Mouse (Mus musculus) heart, postnatal 0 days (tissue): ENCODE data around the gene Hif3a. TPM values are rescaled to one million over a fixed set of nuclear protein-coding genes. Genes with fewer than 3 reads are reported as not detected.
"Not testable (repeated sequence)": the region's sequence is repeated elsewhere in the genome, so short reads cannot be mapped to it uniquely, and the experiment has no call there.

Experiments
- ATAC-seq: fragments of 200-750 bp; cut with Nextera tagmentation; 2 replicates; pipeline ENCODE4 v1.8.0; 2017; ENCODE audit warnings: low read depth, moderate number of reproducible peaks, moderate library complexity; ENCODE audit not compliant: insufficient read depth
- DNase-seq: peaks from one replicate; pipeline ENCODE4 v3.0.0-alpha.2; 2016; ENCODE audit warnings: low spot score
- H3K27ac ChIP-seq: fragments of 300-500 bp; sonication (generic); 2 replicates; pipeline ENCODE4 v1.5.1; 2014; ENCODE audit warnings: low read depth, mild to moderate bottlenecking
- H3K27me3 ChIP-seq: fragments of 300-500 bp; sonication (generic); 2 replicates; pipeline ENCODE4 v1.6.1; 2014; ENCODE audit warnings: low read length, mixed read lengths; ENCODE audit not compliant: control insufficient read depth, insufficient read depth
- H3K36me3 ChIP-seq: fragments of 300-500 bp; sonication (generic); replicated peaks from 2 replicates; pipeline ENCODE4 v1.6.1; 2014; ENCODE audit warnings: low read length, mixed read lengths; ENCODE audit not compliant: control insufficient read depth, insufficient read depth
- H3K4me1 ChIP-seq: fragments of 300-500 bp; sonication (generic); 2 replicates; pipeline ENCODE4 v1.6.1; 2014; ENCODE audit warnings: antibody characterized with exemption; ENCODE audit not compliant: control insufficient read depth, insufficient read depth
- H3K4me2 ChIP-seq: fragments of 300-500 bp; sonication (generic); 2 replicates; pipeline ENCODE4 v1.6.1; 2014; ENCODE audit warnings: low read depth, mild to moderate bottlenecking, low read length, moderate library complexity
- H3K4me3 ChIP-seq: fragments of 300-500 bp; sonication (generic); 2 replicates; pipeline ENCODE4 v1.5.1; 2014; ENCODE audit warnings: low read depth, low read length
- H3K9ac ChIP-seq: fragments of 300-500 bp; sonication (generic); replicated peaks from 2 replicates; pipeline ENCODE4 v1.6.1; 2014; ENCODE audit warnings: low read depth, low read length, mixed read lengths
- H3K9me3 ChIP-seq: fragments of 300-500 bp; sonication (generic); replicated peaks from 2 replicates; pipeline ENCODE4 v1.6.1; 2016; ENCODE audit warnings: low read length; ENCODE audit not compliant: control insufficient read depth
- CTCF ChIP-seq: IDR thresholded peaks from 2 replicates; pipeline ENCODE4 v1.5.1; 2016; ENCODE audit warnings: antibody characterized with exemption, control low read depth, low read depth
- EP300 ChIP-seq: IDR thresholded peaks from 2 replicates; pipeline ENCODE4 v1.6.1; 2016; ENCODE audit warnings: antibody characterized with exemption, low read depth
- WGBS: fragments of 180-500 bp; shearing (Covaris S2); extraction: QIAGEN DNeasy Blood & Tissue Kit; methylation state at CpG from one replicate; pipeline ENCODE4 v1.1.7; 2014; 5-methylcytosine and 5-hydroxymethylcytosine counted together
- polyA plus RNA-seq: library from polyadenylated mRNA; unstranded; fragments of >200 nt; fragmentation: Nextera tagmentation; extraction: Ambion mirVana; gene quantifications from 2 replicates; pipeline ENCODE4 v1.2.1, GENCODE M21; 2015
- total RNA-seq: library from RNA; depleted of rRNA; stranded (reverse); fragments of >200 nt; gene quantifications from 2 replicates; pipeline ENCODE4 v1.2.3, GENCODE M21; 2014; ENCODE audit warnings: low replicate concordance; rRNA removed

Hif3a gene
- total RNA-seq (29.7 and 35.5 TPM in 2 replicates), polyA plus RNA-seq (4.2 and 6.2 TPM in 2 replicates)

DNA sequence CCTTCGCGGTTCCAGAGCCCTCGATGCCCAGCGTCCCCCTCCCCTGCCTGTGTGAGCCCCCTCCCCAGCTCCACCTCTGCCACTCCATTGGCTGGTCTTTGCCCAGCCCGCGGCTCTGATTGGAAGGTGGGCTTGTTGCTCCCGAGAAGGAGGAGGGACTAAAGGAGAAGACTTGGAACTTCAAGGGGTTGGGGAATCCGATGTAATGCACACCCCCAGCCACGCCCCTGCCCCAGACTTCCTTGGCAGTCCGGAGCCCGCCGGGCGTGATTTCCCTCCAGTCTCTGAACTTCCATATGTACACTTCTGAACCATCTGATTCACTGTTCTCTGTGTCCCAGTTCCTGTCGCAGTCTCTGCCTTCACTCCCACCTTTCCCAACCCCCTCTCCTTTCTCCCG, at the start of gene Hif3a:
TSS of gene Hif3a (minus strand) at position 39 of the 400 bp plus-strand sequence.
- peak; percentile 12 for ATAC-seq
- DNase-seq: peak; percentile 93
- no peaks in the 10 kb centered on the region for H3K36me3 ChIP-seq
- H3K9me3 ChIP-seq: no peaks in the 10 kb centered on the region
- under 1% methylated on average over 15 of the region's 15 CpGs for WGBS
- H3K4me3 ChIP-seq: peak within 1 kb of the TSS; percentile 62
- H3K9ac ChIP-seq: peak within 1 kb of the TSS; percentile 73
- H3K27ac ChIP-seq: peak within 1 kb of the TSS; percentile 95
- H3K4me1 ChIP-seq: peaks cover 29% of the 10 kb centered on the region
- H3K27me3 ChIP-seq: no peaks in the 10 kb centered on the region
- H3K4me2 ChIP-seq: peak within 1 kb of the TSS; percentile 81
- TF ChIP-seq EP300 (peak; percentile 52; the same call in 1 of the 2 replicates), CTCF (no peak)

DNA sequence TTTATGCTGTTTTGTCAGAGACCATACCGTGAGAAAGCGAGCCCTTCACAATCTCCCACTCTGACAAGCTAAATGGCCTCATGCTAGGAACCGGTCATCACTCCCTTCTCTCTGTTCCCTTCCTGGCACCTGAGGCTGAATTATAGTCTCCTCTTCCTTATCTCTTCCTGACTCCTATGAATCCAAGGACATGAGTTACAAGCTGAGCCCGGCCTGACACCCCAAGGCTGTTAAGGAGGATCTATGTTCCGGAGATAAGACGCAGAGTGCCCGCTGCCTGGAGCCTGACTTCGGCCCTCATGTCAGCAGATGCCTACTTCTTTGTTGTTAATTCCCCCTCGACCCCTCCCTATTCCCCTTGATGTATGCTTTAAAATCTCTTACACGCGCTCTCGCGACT, 39.4 kb upstream of the Hif3a start:
- not testable (repeated sequence) for ATAC-seq, H3K4me1 ChIP-seq, H3K9me3 ChIP-seq, H3K27ac ChIP-seq, DNase-seq, H3K27me3 ChIP-seq, H3K36me3 ChIP-seq, H3K4me2 ChIP-seq, H3K4me3 ChIP-seq, H3K9ac ChIP-seq
- 81% methylated on average over 13 of the region's 13 CpGs for WGBS

DNA sequence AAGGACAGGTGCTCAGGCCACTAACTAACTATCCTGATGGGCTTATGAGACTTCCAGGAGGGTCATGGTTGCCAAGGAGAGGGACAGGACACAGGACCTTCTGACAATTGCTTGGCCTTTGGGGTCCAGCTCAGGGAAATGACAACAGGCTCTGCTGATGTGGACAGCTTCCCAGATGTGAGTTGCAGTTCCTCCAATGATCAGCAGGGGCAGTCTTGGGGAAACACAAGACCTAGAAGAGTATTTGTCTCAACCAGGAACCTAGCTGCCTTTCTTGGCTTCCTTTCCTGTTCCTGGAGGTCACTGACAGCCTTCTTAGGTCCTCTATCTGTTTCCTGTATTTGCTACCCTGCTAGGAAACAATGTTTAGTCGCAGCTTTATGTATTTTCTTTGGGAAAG, 29.1 kb upstream of the Hif3a start:
- Histone ChIP-seq H3K9me3 (no peaks in the 10 kb centered on the region), H3K27ac (no peak overlapping the region), H3K4me1 (no peaks in the 10 kb centered on the region), H3K9ac (no peak overlapping the region), H3K4me3 (no peak overlapping the region), H3K27me3 (no peaks in the 10 kb centered on the region), H3K36me3 (no peaks in the 10 kb centered on the region), H3K4me2 (no peak overlapping the region)
- ATAC-seq (no peak), DNase-seq (no peak)
- TF ChIP-seq EP300 (no peak), CTCF (peak; percentile 25; the same call in 1 of the 2 replicates)
- 6% methylated on average over 1 of the region's 1 CpGs for WGBS

DNA sequence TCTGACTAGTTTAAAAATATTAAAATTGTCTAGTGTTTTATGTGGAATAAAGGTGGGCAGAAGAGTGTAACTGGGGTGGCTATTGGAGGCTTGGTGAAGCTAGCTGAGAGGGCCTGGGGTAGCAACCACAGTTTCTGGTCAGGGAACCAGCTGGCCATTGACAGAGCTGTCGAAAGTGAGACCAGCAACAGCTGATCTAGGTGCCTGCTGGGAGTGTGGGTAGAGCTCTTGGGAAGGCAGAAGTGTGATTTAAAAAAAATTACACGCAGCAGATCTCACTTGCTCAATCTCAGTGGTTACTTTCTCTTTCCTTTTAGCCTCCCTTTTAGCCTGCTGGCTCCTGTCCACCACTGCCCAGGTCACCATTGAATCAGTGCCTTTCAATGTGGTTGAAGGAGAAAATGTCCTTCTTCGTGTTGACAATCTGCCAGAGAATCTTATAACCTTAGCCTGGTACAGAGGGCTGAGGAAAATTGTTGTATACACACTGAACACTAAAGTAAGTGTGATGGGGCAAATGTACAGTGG, 27.9 kb upstream of the Hif3a start:
- H3K4me3 ChIP-seq: no peak overlapping the region
- no peaks in the 10 kb centered on the region for H3K27me3 ChIP-seq
- H3K36me3 ChIP-seq: no peaks in the 10 kb centered on the region
- H3K9ac ChIP-seq: no peak overlapping the region
- no peak overlapping the region for H3K27ac ChIP-seq
- no peaks in the 10 kb centered on the region for H3K9me3 ChIP-seq
- WGBS: 58% methylated on average over 3 of the region's 3 CpGs
- H3K4me2 ChIP-seq: no peak overlapping the region
- no peak for DNase-seq
- no peak for TF ChIP-seq EP300
- TF ChIP-seq CTCF: no peak
- no peaks in the 10 kb centered on the region for H3K4me1 ChIP-seq
- ATAC-seq: no peak

DNA sequence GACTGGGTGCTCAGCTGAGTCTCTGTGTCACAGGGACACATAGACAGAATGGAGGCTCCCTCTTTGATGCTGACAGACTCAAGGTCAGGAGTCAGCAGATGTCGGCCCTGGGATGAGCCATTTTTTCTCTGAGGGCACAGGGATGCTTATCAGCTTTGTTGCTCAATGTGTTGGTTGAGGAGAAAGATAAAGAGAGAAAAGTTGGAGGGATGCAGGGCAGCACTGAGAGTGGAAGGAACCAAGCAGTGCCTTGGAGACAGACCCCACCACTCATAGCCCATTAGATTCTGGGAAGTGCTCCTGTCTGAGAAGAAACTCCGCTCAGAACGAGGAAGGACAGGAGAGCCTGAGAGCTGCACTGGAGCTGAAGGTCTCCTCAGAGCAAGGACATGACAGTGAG, 25.5 kb upstream of the Hif3a start:
- WGBS: 67% methylated on average over 3 of the region's 3 CpGs
- ATAC-seq: no peak
- Histone ChIP-seq H3K36me3 (no peaks in the 10 kb centered on the region), H3K4me2 (no peak overlapping the region), H3K4me1 (no peaks in the 10 kb centered on the region), H3K4me3 (no peak overlapping the region), H3K9ac (no peak overlapping the region), H3K27ac (no peak overlapping the region), H3K27me3 (no peaks in the 10 kb centered on the region), H3K9me3 (no peaks in the 10 kb centered on the region)
- TF ChIP-seq EP300 (no peak), CTCF (no peak)
- DNase-seq: no peak

DNA sequence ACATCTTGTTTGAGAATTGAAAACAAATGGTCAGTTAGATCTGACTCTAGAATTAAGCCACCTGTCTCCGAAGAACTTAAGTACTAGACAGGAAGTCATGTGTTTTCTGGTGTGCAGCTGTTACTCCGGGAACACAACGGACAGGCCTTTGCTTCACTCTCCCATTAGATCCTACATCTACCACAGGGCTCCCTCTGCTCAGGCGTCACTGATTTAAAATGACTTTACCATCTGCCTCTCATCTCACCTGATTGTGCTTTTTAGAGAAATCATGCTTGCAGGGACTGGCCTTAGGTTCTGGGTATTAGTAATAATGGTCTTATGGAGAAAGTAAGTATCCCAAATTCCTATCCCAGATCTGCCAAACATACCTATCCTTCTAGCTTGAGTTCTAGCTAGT, 20.5 kb upstream of the Hif3a start:
- 65% methylated on average over 4 of the region's 4 CpGs for WGBS
- no peak for DNase-seq
- TF ChIP-seq CTCF: no peak
- TF ChIP-seq EP300: no peak
- Histone ChIP-seq H3K4me2 (no peak overlapping the region), H3K4me1 (no peaks in the 10 kb centered on the region), H3K9me3 (no peaks in the 10 kb centered on the region), H3K9ac (no peak overlapping the region), H3K27ac (no peak overlapping the region), H3K27me3 (no peaks in the 10 kb centered on the region), H3K4me3 (no peak overlapping the region), H3K36me3 (no peaks in the 10 kb centered on the region)
- ATAC-seq: no peak
